Mouse (Mus musculus) urinary bladder, postnatal 14 days (tissue): ENCODE results near the gene Aldh1a1.

Experiments used
- DNase-seq: peaks from one replicate; pipeline ENCODE4 v3.0.0; 2021; ENCODE audit warnings: low spot score

Aldh1a1 gene

DNA sequence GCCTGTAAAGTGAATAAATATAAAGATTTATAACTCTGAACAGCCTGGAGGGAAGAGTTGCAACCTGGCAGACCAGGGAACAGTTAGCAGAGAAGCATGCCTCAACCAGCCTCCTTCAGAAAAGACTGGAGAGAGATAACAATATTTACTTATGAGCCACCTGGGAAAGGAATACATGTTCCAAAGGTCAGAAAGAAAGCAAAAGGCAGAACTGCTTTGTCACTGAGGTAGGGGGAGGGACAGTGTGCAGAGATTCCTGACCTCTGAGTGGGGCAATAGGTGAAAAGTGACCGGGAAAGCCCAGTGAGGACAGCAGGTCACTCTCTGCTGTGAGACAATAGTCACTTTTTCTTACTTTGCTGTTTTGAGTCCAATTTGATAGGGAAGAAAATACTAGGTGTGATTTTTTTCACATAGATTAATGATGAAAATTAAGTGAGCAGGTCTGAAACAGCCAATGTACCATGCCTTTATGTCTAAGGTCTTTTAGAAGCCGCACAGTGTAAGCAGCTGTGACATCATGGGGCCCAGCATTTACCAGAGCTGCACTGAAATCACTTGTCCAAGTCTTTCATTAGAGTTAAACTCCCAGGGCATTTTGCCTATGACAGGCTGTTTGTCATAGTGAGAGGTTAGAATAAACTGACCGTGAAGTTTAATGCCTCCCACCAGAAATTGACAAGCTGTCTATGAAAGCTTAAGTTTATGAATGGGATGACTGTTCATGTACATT lies 161.8 kb downstream of the Aldh1a1 start:
- DNase-seq, result peak; percentile 34

DNA sequence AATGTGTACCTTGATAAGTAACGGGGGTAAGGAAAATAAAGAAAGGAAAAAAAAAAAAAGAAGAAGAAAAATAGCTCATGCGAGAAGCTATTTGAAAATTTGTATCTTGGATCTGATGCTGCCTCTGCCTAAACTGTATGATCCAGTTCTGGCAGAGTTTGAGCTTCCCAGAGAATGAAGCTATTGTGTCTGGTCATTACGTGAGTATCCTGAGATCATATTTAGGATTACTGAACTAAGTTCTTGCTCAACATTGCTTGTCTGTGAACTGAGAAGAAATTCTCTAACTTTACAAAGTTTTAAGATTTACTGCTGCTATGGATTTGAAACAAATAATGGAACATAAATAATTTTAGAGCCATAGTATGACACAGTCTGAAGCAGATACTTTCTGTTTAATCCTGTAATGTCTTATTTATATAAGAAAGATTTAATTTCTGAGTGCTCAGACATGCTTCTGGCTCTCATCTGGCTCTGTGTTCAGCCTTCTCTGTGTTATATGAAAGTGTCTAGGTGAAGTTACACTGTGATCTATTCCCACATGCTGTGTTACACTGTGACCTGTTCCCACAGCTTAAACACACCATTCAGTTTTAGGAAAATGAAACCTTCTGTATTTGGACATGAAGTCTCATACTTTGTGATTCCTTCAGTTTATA lies 185.3 kb downstream of the Aldh1a1 start:
- DNase-seq, result no peak
